Mouse (Mus musculus) cerebellum, postnatal 4 days (tissue): ENCODE measurements at regions not wholly inside any gene's neighbourhood (a gene's known extent, or its start where the extent isn't known, plus 50 kb on each side); places are given as distances from the start of the nearest gene placed in this dataset.

Experiments
- DNase-seq, 2 experiments: peaks; one replicate each; pipeline ENCODE4 v3.0.0; 2022; ENCODE audit warnings: low spot score in 2 of 2, mixed read lengths in 1 of 2

DNA sequence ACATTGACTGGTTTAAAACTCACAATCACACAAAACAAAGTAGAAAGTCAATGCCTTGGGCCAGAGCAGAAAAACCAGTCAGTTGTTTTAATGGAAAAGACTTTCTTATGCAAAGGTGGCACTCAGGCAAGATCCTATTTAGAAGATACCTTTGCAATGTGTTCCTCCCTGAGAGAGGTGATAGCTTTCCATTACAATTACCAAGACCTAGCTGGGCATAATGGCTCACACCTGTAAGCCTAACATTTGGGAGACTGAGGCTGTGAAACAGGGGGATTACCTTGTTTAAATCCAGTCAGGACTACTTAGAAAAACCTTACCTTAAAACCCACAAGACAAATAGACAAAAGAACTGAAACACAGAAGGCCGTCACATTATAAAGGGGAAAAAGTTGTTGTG is 57.9 kb upstream of the Nabp1 start:
- no peak for DNase-seq

DNA sequence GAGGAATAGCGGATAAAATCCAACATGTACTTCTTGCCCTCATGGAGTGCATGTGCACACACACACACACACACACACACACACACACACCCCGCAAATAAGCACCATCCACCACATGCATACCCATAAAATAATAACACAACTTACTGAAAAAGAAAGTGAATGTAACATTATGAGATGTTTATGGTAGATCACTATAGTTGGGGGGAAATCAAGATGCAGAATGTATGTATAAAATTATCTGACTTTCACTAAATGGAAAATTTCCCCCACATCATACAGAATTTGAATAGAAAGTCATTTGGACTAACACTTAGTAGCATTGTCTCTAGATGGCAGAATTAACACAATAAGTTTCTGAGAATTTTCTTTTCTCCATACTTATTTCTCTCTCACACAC is 57.2 kb upstream of the Nabp1 start:
- no peak for DNase-seq

DNA sequence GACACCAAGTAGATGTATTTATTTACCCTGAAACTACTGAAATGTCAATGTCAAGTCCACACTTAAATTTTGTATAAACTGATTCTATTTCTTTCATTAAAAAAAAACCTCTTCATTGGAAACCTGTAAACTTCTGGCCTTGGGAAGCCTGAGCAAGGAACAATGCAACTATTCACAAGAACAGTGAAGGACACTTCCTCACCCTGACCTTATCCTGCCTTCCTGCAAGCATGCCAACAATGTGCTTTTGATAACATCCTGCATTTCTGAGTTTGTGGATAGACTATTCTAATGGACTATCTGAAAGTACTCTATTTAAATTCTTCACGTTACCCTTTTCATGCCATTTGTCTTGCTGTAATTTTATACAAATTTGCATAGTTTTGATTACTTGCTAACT is 53.1 kb upstream of the Nabp1 start:
- DNase-seq, result no peak

DNA sequence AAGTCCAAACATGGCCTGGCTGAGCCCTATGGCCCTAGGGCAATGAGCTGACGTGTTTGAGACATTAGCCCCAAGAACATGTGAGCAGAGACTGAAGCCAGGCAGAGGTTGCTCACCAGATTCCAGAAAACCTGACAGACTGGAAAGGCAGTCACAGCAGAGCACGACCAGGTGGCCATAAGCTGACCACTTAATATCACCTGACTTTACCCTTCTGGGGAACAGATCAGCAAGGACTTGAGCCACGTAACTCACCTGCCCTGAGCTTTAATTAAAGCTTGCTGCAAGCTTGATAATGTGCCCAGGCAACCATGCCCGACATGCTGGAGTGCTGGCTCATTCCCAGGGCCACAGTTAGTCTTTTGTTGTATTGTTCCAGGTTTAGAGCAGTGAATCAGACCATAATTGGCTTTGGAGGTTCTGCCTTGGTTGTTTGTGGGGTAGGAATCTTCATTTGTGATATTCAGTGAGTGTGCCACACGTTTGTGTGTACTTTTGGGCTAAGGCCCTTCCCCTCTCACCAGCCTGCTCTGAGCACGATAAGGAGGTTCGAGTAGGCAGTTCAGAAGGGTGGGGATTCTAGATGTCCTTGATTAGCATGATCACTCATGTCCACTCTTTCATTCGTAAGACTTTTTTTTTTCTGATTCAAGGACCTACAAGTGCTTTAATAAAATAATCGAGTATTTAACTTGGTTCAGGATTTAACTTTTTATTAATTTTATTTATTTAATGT is 52.1 kb upstream of the Nabp1 start:
- DNase-seq, result no peak

DNA sequence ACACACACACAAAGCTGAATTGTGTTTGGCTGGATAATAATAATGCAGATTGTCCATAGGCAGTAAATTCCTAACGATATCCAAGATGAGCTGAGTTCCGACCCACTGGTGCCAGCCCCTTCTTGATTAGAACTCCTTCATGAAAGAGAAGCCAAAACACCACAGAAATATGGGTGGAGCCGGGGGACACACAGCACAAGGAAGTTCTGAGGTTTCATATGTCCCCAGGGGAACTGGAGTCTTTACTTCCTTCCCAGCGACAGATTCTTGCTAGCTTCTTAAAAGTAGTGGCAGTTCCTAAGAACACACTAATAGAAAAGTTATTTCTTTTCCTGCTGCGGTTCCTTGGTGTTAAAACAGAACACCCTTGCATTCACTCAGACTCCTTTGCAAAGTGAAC is 51.4 kb upstream of the Nabp1 start:
- no peak for DNase-seq

DNA sequence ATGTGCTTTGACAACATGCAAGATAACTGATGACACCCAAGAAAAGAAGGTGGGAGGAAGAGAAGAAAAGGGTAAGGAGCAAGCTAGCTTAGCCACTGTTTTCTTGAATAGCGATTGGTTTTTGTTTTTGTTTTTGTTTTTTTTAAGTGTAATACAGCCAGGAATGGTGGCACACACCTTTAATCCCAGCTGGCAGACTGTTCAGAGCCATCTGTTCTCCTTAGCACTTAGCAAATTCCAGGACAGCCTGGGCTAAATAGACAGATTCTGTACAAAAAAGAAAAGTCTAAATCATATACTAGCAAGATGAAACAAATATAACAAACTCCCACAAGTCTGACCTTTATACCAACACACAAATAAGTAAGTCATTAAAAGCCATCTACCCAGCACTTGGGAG is 50.4 kb upstream of the Nabp1 start:
- no peak for DNase-seq
